Mouse (Mus musculus): Measurements from ENCODE around the gene Nr2c2.

GRCm38 (mm10) chr6:92136356-92136755 is 45.2 kb downstream of the Nr2c2 start:
- no peak for TF ChIP-seq HCFC1 (IDR thresholded peaks at IDR 0.05; ENCODE audit: borderline replicate concordance, insufficient read depth, low read length)
- TF ChIP-seq ZC3H11A (IDR thresholded peaks at IDR 0.05; ENCODE audit: borderline replicate concordance, low read depth, low read length): no peak

All from ES-E14 (cell line).